ENCODE assay signal across 13 mouse cellular contexts in the genomic region with DNA sequence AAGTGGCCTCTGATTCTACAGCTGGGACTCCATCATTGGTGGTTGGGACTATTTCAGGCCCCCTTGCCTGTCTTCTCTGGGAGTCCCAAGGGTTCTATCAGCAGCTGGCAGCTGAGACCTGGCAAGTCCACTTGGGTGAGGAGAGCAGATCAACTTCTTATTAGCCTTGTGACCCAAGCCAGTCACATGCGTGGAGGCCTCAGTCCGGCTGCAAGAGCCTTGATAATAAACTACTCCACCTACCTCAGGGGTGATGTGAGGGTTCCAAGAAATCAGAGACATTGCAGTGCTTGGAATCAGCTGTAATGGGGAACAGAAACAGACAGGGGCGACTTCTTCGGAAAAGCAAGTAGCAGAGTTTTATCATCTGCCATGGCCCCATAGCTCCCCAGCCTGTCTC. TPM values are rescaled to one million over a fixed set of nuclear protein-coding genes. Genes with fewer than 3 reads are reported as not detected.
DNase-seq lines count a peak whose midpoint lies in the region; ATAC-seq lines count a peak whose summit lies in the region.
"Had no signal": no experiment of that assay in that cellular context is flagged by ENCODE, and none has a peak within 500 bp of the region (broad histone marks: within the 10 kb centered on the region; RNA-seq: fewer than 3 reads in every experiment).

No protein-coding gene starts in this region.

- H3K27ac ChIP-seq in heart, embryonic 15.5 days, result peak overlapping the region; percentile 9; the same call in 1 of the 2 replicates
- H3K27ac ChIP-seq in liver, embryonic 12.5 days, result peak overlapping the region; percentile 99
- no peak overlapping the region for H3K27ac ChIP-seq in hindbrain, embryonic 14.5 days
- H3K27ac ChIP-seq: forebrain, embryonic 15.5 days; midbrain, embryonic 13.5 days had no signal

- ATAC-seq in heart, embryonic 15.5 days (replicated peaks; ENCODE audit: insufficient number of reproducible peaks, insufficient read depth, low FRiP score, low read depth), result no peak
- ATAC-seq in liver, embryonic 12.5 days, result peak; percentile 84
- ATAC-seq in hindbrain, embryonic 14.5 days (ENCODE audit: low FRiP score), result no peak
- ATAC-seq: forebrain, embryonic 15.5 days; midbrain, embryonic 13.5 days had no signal

- 54% methylated on average over 4 of the region's 4 CpGs for WGBS in heart, embryonic 15.5 days
- 31% methylated on average over 4 of the region's 4 CpGs for WGBS in liver, embryonic 12.5 days (ENCODE audit: insufficient replicate concordance)
- 77% methylated on average over 4 of the region's 4 CpGs for WGBS in hindbrain, embryonic 14.5 days

- H3K4me2 ChIP-seq in heart, embryonic 15.5 days, result no peak overlapping the region
- H3K4me2 ChIP-seq in liver, embryonic 12.5 days, result peak overlapping the region; percentile 63
- H3K4me2 ChIP-seq in hindbrain, embryonic 14.5 days (replicated peaks), result no peak overlapping the region
- H3K4me2 ChIP-seq: forebrain, embryonic 15.5 days; midbrain, embryonic 13.5 days had no signal

- DNase-seq in heart, adult 9 months (ENCODE audit: low spot score in 2 of 2), result no peak
- DNase-seq in c-Kit-positive CD71-positive TER-119-positive erythroid progenitor cells, embryonic 14.5 days (ENCODE audit: low spot score), result peak; percentile 91
- peak; percentile 67 to 76 for DNase-seq in spleen, postnatal 4 days (ENCODE audit: low spot score in 2 of 2)
- no peak for DNase-seq in hindbrain, embryonic 14.5 days (ENCODE audit: low spot score)
- DNase-seq in cerebellum, adult 9-11 months, result no peak
- no peak for DNase-seq in kidney, postnatal 14 days
- DNase-seq: adrenal gland, postnatal 25 days; cerebellum, adult 11-12 months; gastrocnemius, postnatal 36 days had no signal

- no peaks in the 10 kb centered on the region for H3K9me3 ChIP-seq in heart, embryonic 15.5 days (replicated peaks)
- no peaks in the 10 kb centered on the region for H3K9me3 ChIP-seq in liver, embryonic 12.5 days (replicated peaks)
- no peaks in the 10 kb centered on the region for H3K9me3 ChIP-seq in hindbrain, embryonic 14.5 days (ENCODE audit: control insufficient read depth, low read length)
- H3K9me3 ChIP-seq: forebrain, embryonic 15.5 days; midbrain, embryonic 13.5 days had no signal

- no peak overlapping the region for H3K4me3 ChIP-seq in heart, embryonic 15.5 days
- peak overlapping the region; percentile 34; the same call in 1 of the 2 replicates for H3K4me3 ChIP-seq in liver, embryonic 12.5 days
- H3K4me3 ChIP-seq in hindbrain, embryonic 14.5 days (replicated peaks; ENCODE audit: low read length), result no peak overlapping the region
- H3K4me3 ChIP-seq: forebrain, embryonic 15.5 days; midbrain, embryonic 13.5 days had no signal

- peaks cover 51% of the 10 kb centered on the region for H3K4me1 ChIP-seq in heart, embryonic 15.5 days (replicated peaks)
- peaks cover 100% of the 10 kb centered on the region for H3K4me1 ChIP-seq in liver, embryonic 12.5 days
- 0 out of 2 replicates have a peak, but pooled peaks cover 4% of the 10 kb centered on the region for H3K4me1 ChIP-seq in hindbrain, embryonic 14.5 days (replicated peaks; ENCODE audit: control insufficient read depth, insufficient read depth, low read length)

- H3K36me3 ChIP-seq in heart, embryonic 15.5 days, result no peaks in the 10 kb centered on the region
- H3K36me3 ChIP-seq in liver, embryonic 12.5 days, result no peaks in the 10 kb centered on the region
- H3K36me3 ChIP-seq in hindbrain, embryonic 14.5 days (replicated peaks; ENCODE audit: control insufficient read depth, insufficient read depth), result no peaks in the 10 kb centered on the region
- H3K36me3 ChIP-seq: forebrain, embryonic 15.5 days; midbrain, embryonic 13.5 days had no signal

- H3K9ac ChIP-seq in heart, embryonic 15.5 days, result no peak overlapping the region
- peak overlapping the region; percentile 85 for H3K9ac ChIP-seq in liver, embryonic 12.5 days
- no peak overlapping the region for H3K9ac ChIP-seq in hindbrain, embryonic 14.5 days
- H3K9ac ChIP-seq: forebrain, embryonic 15.5 days; midbrain, embryonic 13.5 days had no signal

- H3K27me3 ChIP-seq in heart, embryonic 15.5 days, result no peaks in the 10 kb centered on the region
- no peaks in the 10 kb centered on the region for H3K27me3 ChIP-seq in liver, embryonic 12.5 days (replicated peaks)
- H3K27me3 ChIP-seq in hindbrain, embryonic 14.5 days (ENCODE audit: control insufficient read depth, insufficient read depth, low read length), result no peaks in the 10 kb centered on the region
- H3K27me3 ChIP-seq: forebrain, embryonic 15.5 days; midbrain, embryonic 13.5 days had no signal

RNA-seq across cellular contexts. Expression of a gene that starts 46.8 kb away (rescaled TPM):
- polyA plus RNA-seq in heart, embryonic 15.5 days (2015; fragmentation: Nextera tagmentation; extraction: Ambion mirVana), result 17.9 and 18.2 TPM in 2 replicates
- 112 and 114 TPM in 2 replicates for polyA plus RNA-seq in liver, embryonic 12.5 days (2016; fragmentation: Nextera tagmentation; extraction: Ambion mirVana)
- polyA plus RNA-seq in hindbrain, embryonic 14.5 days (2014; fragmentation: Nextera tagmentation; extraction: Ambion mirVana), result 6.4 and 7.8 TPM in 2 replicates

Comparison
In these comparisons a context has a peak if more than half of its experiments do, and no peak if none do; other contexts are left out.
1. DNase-seq: peak in c-Kit-positive CD71-positive TER-119-positive erythroid progenitor cells, embryonic 14.5 days (single experiment) and spleen, postnatal 4 days (2 of 2); none in heart, adult 9 months (0 of 2), hindbrain, embryonic 14.5 days (single experiment), cerebellum, adult 9-11 months (single experiment) and kidney, postnatal 14 days (single experiment).